Mouse (Mus musculus): ENCODE data around the gene Secisbp2l. TPM values are rescaled to one million over a fixed set of nuclear protein-coding genes. Genes with fewer than 3 reads are reported as not detected.

Secisbp2l gene
- polyA plus RNA-seq (2021; fragmentation: Nextera tagmentation): 17.4 and 17.5 TPM in 2 replicates
- long read RNA-seq, experiment 1, full-length matches to known transcripts: 5 of 71 reads
- long read RNA-seq, experiment 1, partial matches to known transcripts: 44 of 71 reads
- long read RNA-seq, experiment 1, other reads (novel, unspliced or antisense): 22 of 71 reads
- long read RNA-seq, experiment 2, full-length matches to known transcripts: 20 of 57 reads
- long read RNA-seq, experiment 2, partial matches to known transcripts: 10 of 57 reads
- long read RNA-seq, experiment 2, other reads (novel, unspliced or antisense): 27 of 57 reads

GRCm38 (mm10) chr2:125782719-125783109, at the start of gene Secisbp2l:
TSS of gene Secisbp2l (minus strand) at chr2:125782870.

GRCm38 (mm10) chr2:125724086-125724430, 58.6 kb downstream of the Secisbp2l start, which contains the start of gene Shc4:
TSS of gene Shc4 (minus strand) at chr2:125724148.

Other genes starting within 250 kb of the Secisbp2l start
- gene Cep152, start 157.8 kb downstream of the Secisbp2l start, polyA plus RNA-seq (2021; fragmentation: Nextera tagmentation): 0.40 and 0.48 TPM in 2 replicates
- 37.8 and 42.8 TPM in 2 replicates for gene Eid1, start 109.8 kb downstream of the Secisbp2l start, polyA plus RNA-seq (2021; fragmentation: Nextera tagmentation)
- 1.2 and 1.3 TPM in 2 replicates for gene Shc4, start 58.7 kb downstream of the Secisbp2l start, polyA plus RNA-seq (2021; fragmentation: Nextera tagmentation)
- gene Galk2, start 76.2 kb upstream of the Secisbp2l start, polyA plus RNA-seq (2021; fragmentation: Nextera tagmentation): 22.9 and 23.1 TPM in 2 replicates
- 50.6 and 52.7 TPM in 2 replicates for gene Cops2, start 76.3 kb upstream of the Secisbp2l start, polyA plus RNA-seq (2021; fragmentation: Nextera tagmentation)